Mouse (Mus musculus) liver (tissue): ENCODE results near the gene 4930595D18Rik.

Source experiments
- DNase-seq: peaks from one replicate; pipeline ENCODE4 v3.0.0-alpha.2; 2020; ENCODE audit warnings: mixed read lengths

4930595D18Rik gene

DNA sequence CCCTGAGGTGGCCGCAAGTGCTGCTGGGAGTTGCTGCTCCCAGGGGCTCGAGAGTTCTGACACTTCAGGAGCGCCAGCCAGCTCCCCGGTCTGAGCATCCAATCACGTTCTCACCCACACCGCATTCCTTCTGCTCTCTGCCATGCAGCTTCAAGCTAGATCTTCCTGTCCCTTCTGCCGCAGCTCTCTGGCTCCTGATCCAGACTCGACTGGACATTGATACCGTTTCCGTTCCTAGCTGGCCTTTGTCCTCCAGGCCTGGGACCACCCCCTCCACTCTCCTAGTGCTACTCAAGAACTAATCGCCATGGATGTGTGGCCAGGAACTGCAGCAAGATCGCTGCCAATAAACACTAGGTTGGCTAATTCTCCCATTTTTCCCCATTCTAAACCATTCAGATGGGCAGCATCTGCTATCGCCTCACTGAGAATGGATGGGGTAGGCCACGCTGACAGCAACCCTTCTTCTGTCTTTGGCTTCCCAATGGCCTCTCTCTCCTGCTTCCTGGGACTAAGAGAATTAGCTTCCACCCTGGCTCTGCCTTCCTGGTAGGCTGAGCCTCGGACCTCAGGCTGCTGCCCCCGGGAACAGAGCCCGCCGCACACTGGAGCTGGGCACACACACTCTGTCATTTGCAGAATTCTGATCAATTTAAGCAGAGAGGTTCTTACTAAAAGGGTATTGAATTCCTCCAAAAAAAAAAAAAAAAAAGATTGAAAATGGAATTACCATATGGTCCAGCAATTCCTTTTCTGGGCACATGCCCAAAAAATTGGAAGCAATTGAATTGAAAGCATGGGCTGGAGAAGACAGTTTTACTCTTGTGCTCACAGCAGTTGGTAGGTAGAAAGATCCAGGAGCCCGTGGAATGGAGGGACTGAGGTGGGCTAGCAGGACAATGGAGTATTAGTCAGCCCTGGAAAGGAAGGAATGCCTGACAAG is 49.2 kb downstream of the 4930595D18Rik start:
- DNase-seq: no peak

DNA sequence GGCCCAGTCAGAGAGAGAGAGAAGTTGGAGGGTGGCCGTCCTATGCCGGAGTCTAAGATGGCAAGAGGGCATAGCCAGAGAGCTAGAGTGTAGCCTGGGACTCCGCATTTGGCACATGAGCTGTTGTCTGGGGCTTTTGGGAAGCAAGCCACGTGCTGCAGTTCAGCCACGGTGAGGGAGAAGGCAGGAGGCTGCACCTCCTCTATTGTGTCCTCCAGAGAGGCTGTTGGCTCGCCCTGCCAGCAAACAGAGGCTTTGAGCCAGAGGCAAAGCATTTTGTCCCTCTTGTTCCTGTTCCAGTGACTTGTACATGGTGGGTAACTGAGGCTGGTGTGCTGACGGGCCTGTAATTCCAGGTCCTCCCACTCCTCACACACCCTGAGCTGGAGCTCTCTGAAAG is 50.1 kb downstream of the 4930595D18Rik start:
- DNase-seq: no peak

DNA sequence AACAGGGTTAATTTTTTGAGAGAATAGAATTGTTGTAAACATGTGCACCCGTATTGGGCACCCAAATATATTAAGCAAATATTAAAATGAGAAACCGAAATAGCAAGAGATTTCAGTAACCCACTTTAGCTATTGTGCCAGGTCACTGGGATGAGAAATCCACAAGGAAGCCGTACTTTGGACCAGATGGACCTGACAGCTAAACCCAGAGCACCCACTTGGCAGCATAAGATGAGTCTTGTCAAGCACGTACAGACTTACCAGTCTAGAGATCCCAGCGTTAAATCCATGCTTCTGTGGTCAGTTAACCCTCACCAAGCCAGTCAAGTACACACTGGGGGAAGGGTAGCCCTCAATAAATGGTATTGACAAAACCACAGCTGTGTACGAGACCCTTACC is 58.6 kb downstream of the 4930595D18Rik start:
- DNase-seq: no peak

DNA sequence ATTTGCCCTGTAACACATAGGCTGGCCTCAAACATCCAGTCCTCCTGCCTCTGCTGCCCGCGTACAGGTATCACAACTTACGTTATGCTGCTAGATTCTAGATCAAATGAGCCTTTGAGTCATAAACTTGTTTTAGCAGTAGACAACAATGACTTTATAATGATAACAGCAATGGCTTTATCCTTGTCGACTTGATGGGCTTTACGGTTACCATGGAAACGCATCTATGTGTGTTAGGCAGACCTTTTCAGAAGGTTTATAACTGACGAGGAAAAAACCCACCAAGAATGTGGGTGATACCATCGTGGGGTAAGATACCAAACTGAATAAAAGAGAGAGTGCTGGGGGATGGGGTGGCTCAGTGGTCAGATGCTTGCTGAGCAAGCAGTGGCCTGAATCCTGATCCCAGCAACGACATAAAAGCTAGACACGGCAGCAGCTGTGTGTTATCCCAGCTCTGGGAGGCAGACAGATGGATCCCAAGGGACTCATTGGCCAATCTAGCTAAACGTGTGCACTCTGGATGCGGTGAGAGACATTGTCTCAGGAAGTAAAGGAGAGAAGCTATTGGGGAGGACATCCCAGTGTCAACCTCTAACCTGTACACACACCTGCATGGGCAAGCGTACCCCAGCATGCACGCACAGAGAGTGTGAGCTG is 59.6 kb downstream of the 4930595D18Rik start:
- DNase-seq: no peak

DNA sequence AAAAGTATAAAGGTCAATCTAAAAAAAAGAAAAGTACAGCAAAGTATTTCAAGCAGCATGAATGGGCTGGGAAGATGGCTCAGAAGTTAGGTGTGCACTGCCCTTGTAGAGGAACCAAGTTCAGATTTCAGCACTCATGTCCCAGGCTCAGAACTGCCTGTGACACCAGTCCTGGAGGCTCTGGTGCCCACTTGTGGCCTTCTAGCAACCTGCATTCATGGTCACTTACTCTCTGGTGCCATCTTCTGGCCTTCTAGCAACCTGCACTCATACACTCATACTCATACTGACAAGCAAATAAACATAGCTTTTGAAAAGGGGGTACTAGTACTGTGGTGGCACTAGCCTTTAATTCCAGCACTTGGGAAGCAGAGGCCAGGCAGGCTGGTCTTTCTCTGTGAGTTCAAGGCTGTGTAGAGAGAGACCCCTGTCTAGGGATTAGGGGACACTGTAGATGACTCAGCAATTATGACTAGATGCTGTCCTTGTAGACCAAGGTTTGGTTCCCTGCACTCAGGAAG is 61.9 kb downstream of the 4930595D18Rik start:
- DNase-seq: peak; percentile 40

DNA sequence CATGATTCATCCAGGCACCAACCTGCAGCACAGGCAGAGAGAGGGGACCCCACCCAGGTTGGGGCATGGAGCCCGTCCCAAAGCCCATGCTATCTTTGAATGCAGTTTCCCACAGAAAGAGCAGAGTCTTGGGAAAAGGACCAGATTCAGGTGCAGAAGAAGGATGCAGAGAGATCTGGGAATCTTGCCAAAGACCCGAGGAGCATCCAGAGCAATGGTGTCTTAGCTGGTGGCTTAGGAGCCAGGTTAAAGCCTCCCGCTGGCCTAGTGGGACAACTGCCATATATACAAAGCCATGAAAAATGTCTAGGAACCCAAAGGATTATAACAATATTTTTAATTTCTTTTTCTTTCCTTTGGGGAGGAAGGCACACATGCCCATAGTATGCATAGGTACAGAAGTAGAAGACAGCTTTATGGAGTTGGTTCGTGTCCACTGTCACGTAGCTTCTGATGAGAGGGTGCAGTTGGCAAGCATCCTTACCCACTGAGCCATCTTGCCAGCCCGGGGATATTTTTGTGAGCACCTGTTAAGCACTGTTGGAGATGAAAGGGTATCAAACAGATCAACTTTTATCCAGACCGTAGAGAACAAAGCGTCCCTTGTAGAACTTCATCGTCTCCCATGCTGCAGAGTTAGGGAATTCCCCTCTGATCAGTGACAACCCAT is 63.2 kb downstream of the 4930595D18Rik start:
- DNase-seq: no peak

DNA sequence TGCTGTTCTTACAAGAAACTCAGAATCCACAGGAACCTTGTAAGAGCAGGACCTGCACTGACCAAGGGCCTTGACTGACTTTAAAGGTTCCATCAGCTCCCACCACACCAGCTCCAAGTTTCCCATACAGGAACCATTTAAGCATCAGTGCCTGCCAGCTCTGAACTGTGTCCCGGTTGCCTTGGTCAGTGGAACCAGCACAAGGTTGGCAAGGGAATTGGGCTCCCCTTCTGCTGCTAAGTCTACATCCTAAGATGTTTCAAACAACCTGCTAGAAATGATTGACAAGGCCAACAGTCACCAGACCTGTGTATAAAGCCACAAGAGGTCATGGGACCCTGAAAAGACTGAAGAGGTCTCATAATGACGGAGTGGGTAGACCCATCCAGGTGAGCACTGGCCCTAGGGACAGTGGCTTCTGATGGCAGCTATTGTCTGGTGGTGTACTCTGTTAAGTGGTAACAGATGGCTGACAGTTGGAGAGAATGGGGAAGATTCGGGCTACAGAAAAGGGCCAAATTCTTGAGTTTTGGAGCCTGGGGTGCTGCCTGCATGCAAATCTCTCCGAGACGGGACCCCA is 64.7 kb downstream of the 4930595D18Rik start:
- no peak for DNase-seq

DNA sequence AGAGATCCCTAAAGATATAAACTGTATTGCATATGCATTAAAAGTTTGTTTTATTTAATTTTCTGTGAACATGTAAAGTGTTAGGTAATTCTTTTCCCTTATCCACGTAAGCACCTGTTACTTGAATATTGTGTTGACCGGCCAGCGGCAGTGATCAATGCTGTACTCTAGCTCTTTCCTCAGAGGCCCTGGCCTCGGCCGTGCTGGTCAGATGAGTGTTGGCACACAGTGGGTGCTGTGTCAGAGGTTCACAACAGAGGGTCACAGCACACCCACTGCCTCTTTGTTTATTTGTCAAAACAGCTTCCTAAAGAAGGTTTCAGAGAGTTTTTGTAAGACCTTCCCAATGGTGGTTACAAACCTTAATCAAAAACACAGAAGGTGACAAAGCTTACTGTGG is 69.7 kb downstream of the 4930595D18Rik start:
- DNase-seq: no peak

DNA sequence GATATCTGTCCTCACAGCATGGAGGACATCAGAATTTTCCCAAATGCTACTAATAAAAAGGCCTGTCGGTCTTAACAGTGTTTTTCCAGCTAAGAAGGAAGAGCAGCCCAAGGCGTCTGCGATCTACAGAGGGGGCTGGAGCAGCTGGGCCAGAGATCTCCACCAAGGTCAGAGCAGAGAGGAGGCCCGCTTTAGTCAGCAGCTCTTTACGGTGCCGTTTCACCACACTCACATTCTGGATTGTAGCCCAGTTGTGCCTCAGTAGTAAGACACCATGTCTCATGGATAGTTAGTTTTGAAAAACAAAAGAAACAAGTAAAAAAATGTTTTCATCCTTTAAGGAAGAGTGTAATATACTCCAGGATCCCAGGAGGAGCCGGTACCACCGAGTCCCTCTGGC is 73.1 kb downstream of the 4930595D18Rik start:
- no peak for DNase-seq
